Mouse (Mus musculus): ENCODE data around the gene Suds3. TPM values are rescaled to one million over a fixed set of nuclear protein-coding genes. Genes with fewer than 3 reads are reported as not detected.

Gene Suds3
- total RNA-seq, 4 experiments from 2014 or later, result 76.0 to 91.9 (median 89.6) TPM

DNA sequence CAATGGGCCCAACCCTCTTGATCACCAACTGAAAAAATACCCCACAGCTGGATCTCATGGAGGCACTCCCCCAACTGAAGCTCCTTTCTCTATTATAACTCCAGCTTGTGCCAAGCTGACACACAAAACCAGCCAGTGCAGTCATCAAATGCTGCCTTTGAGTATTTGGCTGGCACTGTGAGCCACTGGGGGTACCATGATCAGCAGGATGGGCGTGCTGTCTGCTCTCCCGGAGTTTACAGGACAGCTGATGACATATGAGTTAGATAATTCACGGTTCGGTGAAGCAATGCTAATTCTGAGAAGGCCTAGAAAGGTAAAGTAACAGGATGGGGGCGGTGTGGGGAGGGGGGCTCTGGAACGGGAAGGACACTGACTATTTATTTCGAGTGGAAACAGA is 66.0 kb downstream of the Suds3 start:
- DNase-seq (ENCODE audit: low spot score in 2 of 2), result no peak

DNA sequence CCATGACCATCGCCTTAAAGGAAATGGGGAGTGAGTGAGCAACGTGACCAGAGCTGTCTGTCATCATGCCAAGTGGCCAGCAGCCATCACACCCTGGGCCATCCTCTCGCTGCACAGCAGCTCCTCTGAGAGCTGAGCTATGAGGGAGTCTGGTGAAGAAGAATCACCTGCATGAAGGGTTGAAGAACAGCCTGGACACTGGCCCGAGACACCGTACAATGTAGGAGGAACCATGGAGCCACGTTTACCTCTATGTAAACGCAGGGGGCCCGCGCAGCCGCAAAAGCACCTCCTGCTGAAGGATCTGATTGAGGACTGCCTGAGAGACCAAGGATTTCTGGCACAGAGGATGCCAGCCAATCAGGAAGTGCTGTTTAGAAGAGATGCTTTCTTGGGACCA is 70.8 kb downstream of the Suds3 start:
- DNase-seq (ENCODE audit: low spot score in 2 of 2), result no peak

DNA sequence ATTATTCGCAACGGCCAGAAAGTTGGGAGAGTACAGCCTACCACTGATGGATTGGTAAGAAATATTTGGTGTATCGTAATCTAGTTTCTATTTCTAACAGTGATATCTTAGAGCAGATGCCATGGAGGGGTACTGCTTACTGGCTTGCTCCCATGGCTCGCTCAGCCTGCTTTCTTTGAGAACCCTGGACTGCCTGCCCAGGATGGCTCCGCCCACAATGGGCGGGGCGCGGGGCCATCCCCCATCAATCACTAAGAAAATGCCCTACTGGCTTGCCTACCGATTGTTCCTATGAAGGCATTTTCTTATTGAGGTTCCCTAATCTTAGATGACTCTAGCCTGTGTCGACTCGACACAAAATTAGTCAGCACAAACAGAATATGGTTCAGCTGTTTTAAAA is 73.3 kb downstream of the Suds3 start:
- DNase-seq (ENCODE audit: low spot score in 2 of 2), result no peak

Other genes starting within 250 kb of the Suds3 start
- 1 to 10 TPM; 3.0 to 4.5 (median 3.7) TPM for gene Taok3, start 4.0 kb upstream of the Suds3 start, total RNA-seq (2022)
- 100 to 1,000 TPM; 366 to 419 (median 400) TPM for gene Pebp1, start 171.5 kb upstream of the Suds3 start, total RNA-seq (2022)
- 1 to 10 TPM; 5.5 to 7.5 (median 6.9) TPM for gene Vsig10, start 203.0 kb upstream of the Suds3 start, total RNA-seq (2022)
- 100 to 1,000 TPM in 3 of 4 experiments, 10 to 100 TPM in 1; 94.3 to 146 (median 115) TPM for gene Wsb2, start 241.2 kb upstream of the Suds3 start, total RNA-seq (2022)